Mouse (Mus musculus) midbrain, postnatal 0 days (tissue): ENCODE measurements around the gene Diaph2. TPM values are rescaled to one million over a fixed set of nuclear protein-coding genes. Genes with fewer than 3 reads are reported as not detected.
"Not testable (repeated sequence)": the region's sequence is repeated elsewhere in the genome, so short reads cannot be mapped to it uniquely, and the experiment has no call there.

Experiments
- ATAC-seq: fragments of 200-750 bp; cut with Nextera tagmentation; 2 replicates; pipeline ENCODE4 v1.8.0; 2017; ENCODE audit warnings: moderate number of reproducible peaks, mild to moderate bottlenecking, moderate TSS enrichment, moderate library complexity; ENCODE audit not compliant: low FRiP score
- DNase-seq: peaks from one replicate; pipeline ENCODE4 v3.0.0-alpha.2; 2015; ENCODE audit warnings: low spot score
- H3K27ac ChIP-seq: fragments of 300-500 bp; sonication (generic); 2 replicates; pipeline ENCODE4 v1.5.1; 2014; ENCODE audit warnings: low read depth, mild to moderate bottlenecking, low read length, mixed read lengths
- H3K27me3 ChIP-seq: fragments of 300-500 bp; sonication (generic); 2 replicates; pipeline ENCODE4 v1.6.1; 2014; ENCODE audit warnings: low read length, control low read depth, mixed read lengths; ENCODE audit not compliant: insufficient read depth
- H3K36me3 ChIP-seq: fragments of 300-500 bp; sonication (generic); 2 replicates; pipeline ENCODE4 v1.6.1; 2014; ENCODE audit warnings: low read length, control low read depth, mixed read lengths; ENCODE audit not compliant: insufficient read depth
- H3K4me1 ChIP-seq: fragments of 300-500 bp; sonication (generic); 2 replicates; pipeline ENCODE4 v1.6.1; 2014; ENCODE audit warnings: mild to moderate bottlenecking, control low read depth, antibody characterized with exemption, low read length, mixed read lengths; ENCODE audit not compliant: insufficient read depth
- H3K4me2 ChIP-seq: fragments of 300-500 bp; sonication (generic); 2 replicates; pipeline ENCODE4 v1.6.1; 2014; ENCODE audit warnings: low read depth, mild to moderate bottlenecking, low read length, mixed read lengths; ENCODE audit not compliant: poor library complexity, severe bottlenecking
- H3K4me3 ChIP-seq: fragments of 300-500 bp; sonication (generic); 2 replicates; pipeline ENCODE4 v1.5.1; 2014; ENCODE audit warnings: low read depth, mild to moderate bottlenecking, low read length, moderate library complexity
- H3K9ac ChIP-seq: fragments of 300-500 bp; sonication (generic); replicated peaks from 2 replicates; pipeline ENCODE4 v1.6.1; 2014; ENCODE audit warnings: mild to moderate bottlenecking, low read length, moderate library complexity, mixed read lengths; ENCODE audit not compliant: poor library complexity, severe bottlenecking
- H3K9me3 ChIP-seq: fragments of 300-500 bp; sonication (generic); 2 replicates; pipeline ENCODE4 v1.6.1; 2016; ENCODE audit warnings: low read length, control low read depth
- CTCF ChIP-seq: IDR thresholded peaks from 2 replicates; pipeline ENCODE4 v1.5.1; 2016; ENCODE audit warnings: antibody characterized with exemption, mild to moderate bottlenecking
- WGBS: fragments of 180-500 bp; shearing (Covaris S2); extraction: QIAGEN DNeasy Blood & Tissue Kit; methylation state at CpG from one replicate; pipeline ENCODE4 v1.1.7; 2014; 5-methylcytosine and 5-hydroxymethylcytosine counted together
- polyA plus RNA-seq: library from polyadenylated mRNA; unstranded; fragments of >200 nt; fragmentation: Nextera tagmentation; extraction: Ambion mirVana; gene quantifications from 2 replicates; pipeline ENCODE4 v1.2.1, GENCODE M21; 2015
- total RNA-seq: library from RNA; depleted of rRNA; stranded (reverse); fragments of >200 nt; gene quantifications from 2 replicates; pipeline ENCODE4 v1.2.3, GENCODE M21; 2014

Gene Diaph2
- total and polyA plus RNA-seq, 2 experiments from 2014 or later, result 3.9 to 4.8 TPM

GRCm38 (mm10) chrX:130149216-130149615 is 399.7 kb downstream of the Diaph2 start:
- ATAC-seq (no peak), DNase-seq (no peak)
- H3K4me2 ChIP-seq, result no peak overlapping the region
- TF ChIP-seq CTCF, result peak; percentile 35
- H3K27ac ChIP-seq, result no peak overlapping the region
- H3K9ac ChIP-seq, result no peak overlapping the region
- H3K4me1 ChIP-seq, result no peaks in the 10 kb centered on the region
- H3K27me3 ChIP-seq, result no peaks in the 10 kb centered on the region
- H3K9me3 ChIP-seq, result no peaks in the 10 kb centered on the region
- H3K36me3 ChIP-seq, result no peaks in the 10 kb centered on the region
- H3K4me3 ChIP-seq, result no peak overlapping the region

GRCm38 (mm10) chrX:130152164-130152563 is 402.6 kb downstream of the Diaph2 start:
- Histone ChIP-seq H3K4me2 (no peak overlapping the region), H3K4me1 (no peaks in the 10 kb centered on the region), H3K9me3 (no peaks in the 10 kb centered on the region), H3K36me3 (no peaks in the 10 kb centered on the region), H3K4me3 (no peak overlapping the region), H3K27ac (no peak overlapping the region), H3K9ac (no peak overlapping the region), H3K27me3 (no peaks in the 10 kb centered on the region)
- 84% methylated on average over 1 of the region's 1 CpGs for WGBS
- DNase-seq (no peak), ATAC-seq (no peak)
- no peak for TF ChIP-seq CTCF

GRCm38 (mm10) chrX:130173126-130173525 is 423.6 kb downstream of the Diaph2 start:
- no peak for DNase-seq
- ATAC-seq, result no peak
- Histone ChIP-seq H3K4me1 (no peaks in the 10 kb centered on the region), H3K4me3 (no peak overlapping the region), H3K9me3 (no peaks in the 10 kb centered on the region), H3K4me2 (no peak overlapping the region), H3K27ac (no peak overlapping the region), H3K27me3 (no peaks in the 10 kb centered on the region), H3K9ac (no peak overlapping the region), H3K36me3 (no peaks in the 10 kb centered on the region)
- no peak for TF ChIP-seq CTCF
- WGBS, result 84% methylated on average over 2 of the region's 2 CpGs

GRCm38 (mm10) chrX:130187891-130188290 is 438.3 kb downstream of the Diaph2 start:
- Histone ChIP-seq H3K4me3 (no peak overlapping the region), H3K4me1 (no peaks in the 10 kb centered on the region), H3K27me3 (no peaks in the 10 kb centered on the region), H3K4me2 (no peak overlapping the region), H3K9ac (no peak overlapping the region), H3K36me3 (no peaks in the 10 kb centered on the region), H3K27ac (no peak overlapping the region), H3K9me3 (no peaks in the 10 kb centered on the region)
- no peak for ATAC-seq
- TF ChIP-seq CTCF, result no peak
- DNase-seq, result no peak
- WGBS, result 42% methylated on average over 1 of the region's 1 CpGs

GRCm38 (mm10) chrX:130188449-130188848 is 438.9 kb downstream of the Diaph2 start:
- Histone ChIP-seq H3K4me3 (no peak overlapping the region), H3K27ac (no peak overlapping the region), H3K9ac (no peak overlapping the region), H3K9me3 (no peaks in the 10 kb centered on the region), H3K36me3 (no peaks in the 10 kb centered on the region), H3K4me1 (no peaks in the 10 kb centered on the region), H3K4me2 (no peak overlapping the region), H3K27me3 (no peaks in the 10 kb centered on the region)
- ATAC-seq (no peak), DNase-seq (no peak)
- 58% methylated on average over 2 of the region's 2 CpGs for WGBS
- TF ChIP-seq CTCF, result no peak

GRCm38 (mm10) chrX:130189250-130189649 is 439.7 kb downstream of the Diaph2 start:
- Histone ChIP-seq H3K9me3 (no peaks in the 10 kb centered on the region), H3K27ac (no peak overlapping the region), H3K9ac (no peak overlapping the region), H3K4me1 (no peaks in the 10 kb centered on the region), H3K4me3 (no peak overlapping the region), H3K36me3 (no peaks in the 10 kb centered on the region), H3K4me2 (no peak overlapping the region), H3K27me3 (no peaks in the 10 kb centered on the region)
- ATAC-seq (no peak), DNase-seq (no peak)
- no peak for TF ChIP-seq CTCF

- not testable (repeated sequence) for H3K4me1 ChIP-seq, ATAC-seq, H3K36me3 ChIP-seq, DNase-seq, H3K4me3 ChIP-seq, H3K27ac ChIP-seq, H3K9me3 ChIP-seq, H3K9ac ChIP-seq, H3K4me2 ChIP-seq, H3K27me3 ChIP-seq
- 91% methylated on average over 3 of the region's 3 CpGs for WGBS
These were observed 447.9 kb downstream of the Diaph2 start for GRCm38 (mm10) chrX:130197412-130197811.
